Mouse (Mus musculus) erythroblast, embryonic 14.5 days (primary cell): ENCODE measurements around the gene Carmil3.

Experiments
- GATA1 ChIP-seq: IDR thresholded peaks from 2 replicates; pipeline ENCODE4 v1.6.1; 2012; ENCODE audit warnings: low read length, inconsistent platforms, mixed read lengths
- TAL1 ChIP-seq: IDR thresholded peaks from 3 replicates; pipeline ENCODE4 v1.6.1; 2012; ENCODE audit warnings: low read length, inconsistent platforms, mixed read lengths

DNA sequence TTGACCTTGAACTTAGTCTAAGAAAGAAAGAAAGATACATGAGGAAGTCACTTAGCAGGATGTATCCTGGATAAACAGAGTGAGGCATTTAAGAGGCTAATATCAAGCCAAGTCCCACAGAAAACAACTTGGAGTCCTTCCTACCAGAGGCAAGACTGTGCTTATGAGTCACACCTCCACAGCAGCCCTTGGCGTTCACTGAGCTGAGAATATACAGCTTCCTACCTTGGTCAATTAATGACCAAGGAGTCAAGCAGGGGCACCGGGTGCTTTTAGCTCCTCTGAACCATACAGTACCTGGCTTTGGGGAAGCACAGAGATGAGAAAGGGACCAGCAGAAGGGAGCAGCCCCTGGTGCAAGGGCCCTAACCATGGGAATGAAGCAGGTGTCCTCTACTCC is 21.4 kb upstream of the Carmil3 start:
- TF ChIP-seq GATA1: no peak
- TF ChIP-seq TAL1: no peak
